Mouse (Mus musculus) right cerebral cortex, postnatal 36 days (tissue): Measurements from ENCODE around the gene Xrra1.

ENCODE experiments used
- DNase-seq, 2 experiments: peaks; one replicate each; pipeline ENCODE4 v3.0.0; 2022; ENCODE audit warnings: low spot score in 2 of 2, mixed read lengths in 1 of 2

The Xrra1 gene

GRCm38 (mm10) chr7:99851121-99851520, 7.8 kb upstream of the Xrra1 start:
- DNase-seq = no peak

GRCm38 (mm10) chr7:99851618-99852017, 7.3 kb upstream of the Xrra1 start:
- DNase-seq = no peak

GRCm38 (mm10) chr7:99853350-99853749, 5.6 kb upstream of the Xrra1 start:
- DNase-seq = no peak

GRCm38 (mm10) chr7:99854311-99854710, 4.6 kb upstream of the Xrra1 start:
- DNase-seq = no peak

- DNase-seq = no peak
These were observed 2.6 kb upstream of the Xrra1 start for GRCm38 (mm10) chr7:99856266-99856861.

- no peak for DNase-seq
These were observed 622 bp upstream of the Xrra1 start for GRCm38 (mm10) chr7:99858175-99858812.

- no peak for DNase-seq
These were observed 4.4 kb downstream of the Xrra1 start, which contains the start of gene Spcs2 for GRCm38 (mm10) chr7:99863362-99863761. Gene Spcs2 (minus strand): TSS chr7:99863462.

GRCm38 (mm10) chr7:99864241-99865028, 5.5 kb downstream of the Xrra1 start:
- DNase-seq = no peak

- no peak for DNase-seq
These were observed 6.3 kb downstream of the Xrra1 start for GRCm38 (mm10) chr7:99865219-99865618.

- DNase-seq = no peak
These were observed 10.4 kb downstream of the Xrra1 start for GRCm38 (mm10) chr7:99869296-99869695.

- no peak for DNase-seq
These were observed 15.0 kb downstream of the Xrra1 start for GRCm38 (mm10) chr7:99873965-99874364.

- no peak for DNase-seq
These were observed 17.0 kb downstream of the Xrra1 start for GRCm38 (mm10) chr7:99875891-99876290.

GRCm38 (mm10) chr7:99876345-99876744, 17.4 kb downstream of the Xrra1 start:
- DNase-seq = peak; percentile 76 to 77

GRCm38 (mm10) chr7:99878254-99878653, 19.3 kb downstream of the Xrra1 start:
- DNase-seq = no peak

- DNase-seq = no peak
These were observed 28.4 kb downstream of the Xrra1 start for GRCm38 (mm10) chr7:99887230-99887735.

- no peak for DNase-seq
These were observed 28.8 kb downstream of the Xrra1 start for GRCm38 (mm10) chr7:99887743-99888142.

GRCm38 (mm10) chr7:99889175-99889880, 30.4 kb downstream of the Xrra1 start:
- DNase-seq = no peak

GRCm38 (mm10) chr7:99890168-99890755, 31.3 kb downstream of the Xrra1 start:
- no peak for DNase-seq

- no peak for DNase-seq
These were observed 32.6 kb downstream of the Xrra1 start for GRCm38 (mm10) chr7:99891471-99891870.

GRCm38 (mm10) chr7:99892351-99892750, 33.4 kb downstream of the Xrra1 start:
- no peak for DNase-seq

GRCm38 (mm10) chr7:99893967-99894366, 35.1 kb downstream of the Xrra1 start:
- DNase-seq = no peak

GRCm38 (mm10) chr7:99894478-99894877, 35.6 kb downstream of the Xrra1 start:
- no peak for DNase-seq
